In the genomic region with DNA sequence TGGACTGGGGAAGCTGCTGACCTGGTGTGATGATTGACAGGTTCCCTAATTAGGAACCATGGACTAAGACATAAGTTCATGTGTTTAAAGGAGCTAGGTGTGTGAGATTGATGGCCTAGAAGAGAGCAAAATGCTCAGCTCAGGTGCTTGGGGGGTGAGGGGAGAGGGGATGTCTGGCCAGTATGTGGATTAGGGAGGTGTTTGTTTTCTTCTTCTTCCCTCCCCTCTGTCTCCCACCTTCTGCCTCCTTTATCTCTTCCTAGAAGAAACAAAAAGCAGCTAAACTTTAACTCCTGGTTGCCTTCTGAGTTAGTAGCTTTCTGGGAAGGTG, we compare ENCODE assay signal across 10 mouse cellular contexts.
DNase-seq lines count a peak whose midpoint lies in the region; ATAC-seq and TF ChIP-seq lines count a peak whose summit lies in the region.
"Had no signal": no experiment of that assay in that cellular context is flagged by ENCODE, and none has a peak within 500 bp of the region (broad histone marks: within the 10 kb centered on the region; RNA-seq: fewer than 3 reads in every experiment).

No protein-coding gene starts in this region.

- no peaks in the 10 kb centered on the region for H3K36me3 ChIP-seq in ES-Bruce4 (ENCODE audit: control insufficient read depth, insufficient read depth, low read length, poor library complexity, severe bottlenecking)
- H3K36me3 ChIP-seq in hindbrain, embryonic 12.5 days: no peaks in the 10 kb centered on the region
- no peaks in the 10 kb centered on the region for H3K36me3 ChIP-seq in midbrain, embryonic 12.5 days

- H3K27me3 ChIP-seq in ES-Bruce4 (ENCODE audit: control insufficient read depth, insufficient read depth, low read length, poor library complexity, severe bottlenecking): no peaks in the 10 kb centered on the region
- no peaks in the 10 kb centered on the region for H3K27me3 ChIP-seq in hindbrain, embryonic 12.5 days
- no peaks in the 10 kb centered on the region for H3K27me3 ChIP-seq in midbrain, embryonic 12.5 days

- TF ChIP-seq CTCF in ES-Bruce4 (IDR thresholded peaks at IDR 0.05; ENCODE audit: low read depth, low read length): no peak

- peak; percentile 50; the same call in 1 of the 2 replicates for TF ChIP-seq EP300 in ES-Bruce4 (IDR thresholded peaks at IDR 0.05; ENCODE audit: insufficient read depth, low read depth, low read length)

- H3K9ac ChIP-seq in ES-Bruce4 (ENCODE audit: low read depth, poor library complexity, severe bottlenecking): peak overlapping the region; percentile 27
- H3K9ac ChIP-seq in hindbrain, embryonic 12.5 days: no peak overlapping the region
- no peak overlapping the region for H3K9ac ChIP-seq in midbrain, embryonic 12.5 days (replicated peaks)

- ATAC-seq in hindbrain, embryonic 12.5 days (ENCODE audit: low FRiP score): no peak
- no peak for ATAC-seq in midbrain, embryonic 12.5 days (ENCODE audit: low FRiP score, low read depth)
- ATAC-seq in granulocyte monocyte progenitor cell, adult 5-6 weeks (replicated peaks; ENCODE audit: poor library complexity, severe bottlenecking): no peak
- ATAC-seq: activated CD4-positive, CD25-positive, alpha-beta regulatory T cell, adult 4 months had no signal

- peak overlapping the region; percentile 46 for H3K4me2 ChIP-seq in hindbrain, embryonic 12.5 days (replicated peaks)
- H3K4me2 ChIP-seq in midbrain, embryonic 12.5 days (replicated peaks): peak overlapping the region; percentile 47

- peaks cover 15% of the 10 kb centered on the region for H3K4me1 ChIP-seq in ES-Bruce4 (ENCODE audit: control insufficient read depth, insufficient read depth, low read length)
- peaks cover 48% of the 10 kb centered on the region for H3K4me1 ChIP-seq in hindbrain, embryonic 12.5 days
- peaks cover 50% of the 10 kb centered on the region for H3K4me1 ChIP-seq in midbrain, embryonic 12.5 days

- H3K27ac ChIP-seq in ES-Bruce4 (ENCODE audit: insufficient read depth, low read length): peak overlapping the region; percentile 99
- H3K27ac ChIP-seq in hindbrain, embryonic 12.5 days: peak overlapping the region; percentile 81
- peak overlapping the region; percentile 77 for H3K27ac ChIP-seq in midbrain, embryonic 12.5 days (replicated peaks)

- no peaks in the 10 kb centered on the region for H3K9me3 ChIP-seq in ES-Bruce4 (replicated peaks; ENCODE audit: control insufficient read depth, insufficient read depth, low read length, poor library complexity, severe bottlenecking)
- H3K9me3 ChIP-seq in hindbrain, embryonic 12.5 days (replicated peaks): no peaks in the 10 kb centered on the region
- H3K9me3 ChIP-seq in midbrain, embryonic 12.5 days: no peaks in the 10 kb centered on the region

- TF ChIP-seq POLR2A in ES-Bruce4 (IDR thresholded peaks at IDR 0.05; ENCODE audit: insufficient read depth, low read length): no peak

- H3K4me3 ChIP-seq in ES-Bruce4 (ENCODE audit: low read depth, low read length): peak overlapping the region; percentile 61
- H3K4me3 ChIP-seq in hindbrain, embryonic 12.5 days: 0 out of 2 replicates have a peak overlapping the region, but pooled peaks have one; percentile 6
- H3K4me3 ChIP-seq in midbrain, embryonic 12.5 days: no peak overlapping the region

- DNase-seq in heart, adult 11 months: peak; percentile 85
- no peak for DNase-seq in heart, postnatal 4 days
- no peak for DNase-seq in spleen, adult 18-20 months
- no peak for DNase-seq in urinary bladder, postnatal 4 days (ENCODE audit: low spot score in 2 of 2)
- DNase-seq: right cerebral cortex, postnatal 25 days had no signal
